Mouse (Mus musculus): ENCODE measurements around the gene Snapc2. TPM values are rescaled to one million over a fixed set of nuclear protein-coding genes. Genes with fewer than 3 reads are reported as not detected.

The Snapc2 gene
- total RNA-seq, 2 experiments from 2014 or later, result 28.8 to 31.4 TPM

- H3K27ac ChIP-seq, result no peak overlapping the region
- DNase-seq (ENCODE audit: extremely low spot score in 1 of 2, low spot score in 2 of 2), result no peak
- H3K4me3 ChIP-seq, result no peak overlapping the region
- intact Hi-C loops (cut with DNase I), result no loop called here
- peak; percentile 52 for TF ChIP-seq CTCF (IDR thresholded peaks at IDR 0.05)
These were observed 39.9 kb downstream of the Snapc2 start for GRCm38 (mm10) chr8:4292738-4293137.

DNA sequence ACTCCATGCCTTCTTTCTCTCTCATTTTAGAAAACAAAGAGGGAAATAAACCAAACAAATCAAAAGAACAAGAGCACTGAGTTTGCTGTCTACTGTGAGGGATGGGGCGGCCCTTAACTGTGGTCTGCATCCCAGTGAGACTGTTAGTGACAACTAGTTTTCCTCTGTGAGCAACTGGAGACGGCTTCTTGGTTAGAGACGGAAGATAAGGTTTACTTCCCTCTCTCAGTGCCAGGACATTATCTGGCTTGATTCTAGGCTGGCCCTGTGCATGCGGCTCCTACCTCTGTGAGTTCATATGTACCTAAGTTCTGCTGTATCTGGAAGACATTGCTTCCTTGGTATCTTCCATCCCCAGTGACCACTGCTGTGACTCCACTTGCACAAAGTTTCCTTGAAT lies 44.9 kb downstream of the Snapc2 start:
- no peak for DNase-seq (ENCODE audit: extremely low spot score in 1 of 2, low spot score in 2 of 2)
- no peak for TF ChIP-seq CTCF (IDR thresholded peaks at IDR 0.05)
- intact Hi-C loops (cut with DNase I), result no loop called here
- H3K27ac ChIP-seq, result no peak overlapping the region
- no peak overlapping the region for H3K4me3 ChIP-seq

GRCm38 (mm10) chr8:4304124-4304547 lies 51.3 kb downstream of the Snapc2 start:
- Histone ChIP-seq H3K4me3 (no peak overlapping the region), H3K27ac (no peak overlapping the region)
- TF ChIP-seq CTCF (IDR thresholded peaks at IDR 0.05), result no peak
- intact Hi-C loops (cut with DNase I), result no loop called here
- DNase-seq (ENCODE audit: extremely low spot score in 1 of 2, low spot score in 2 of 2), result no peak

Other genes with a start within 250 kb of the Snapc2 start
- under 1 TPM; 0.51 to 0.52 TPM for gene Cd209f, start 147.2 kb upstream of the Snapc2 start, total RNA-seq (2021)
- not detected for gene Cd209g, start 119.0 kb upstream of the Snapc2 start, total RNA-seq (2021)
- gene Evi5l, start 86.5 kb upstream of the Snapc2 start, total RNA-seq (2021), result 100 to 1,000 TPM; 107 to 110 TPM
- 10 to 100 TPM; 42.9 to 46.0 TPM for gene Prr36, start 35.6 kb upstream of the Snapc2 start, total RNA-seq (2021)
- gene Lrrc8e, start 26.3 kb upstream of the Snapc2 start, total RNA-seq (2021), result not detected
- gene Map2k7, start 14.3 kb upstream of the Snapc2 start, total RNA-seq (2021), result 10 to 100 TPM; 98.1 to 99.1 TPM
- 1 to 10 TPM in 1 of 2 experiments, not detected in 1; 1.8 TPM for gene Gm49320, start 14.2 kb upstream of the Snapc2 start, total RNA-seq (2021)
- gene Tgfbr3l, start 4.9 kb upstream of the Snapc2 start, total RNA-seq (2021), result 10 to 100 TPM in 1 of 2 experiments, 1 to 10 TPM in 1; 8.2 to 10.5 TPM
- 100 to 1,000 TPM; 581 to 590 TPM for gene Ctxn1, start 6.2 kb downstream of the Snapc2 start, total RNA-seq (2021)
- gene Timm44, start 22.8 kb downstream of the Snapc2 start, total RNA-seq (2021), result 10 to 100 TPM; 66.1 to 72.6 TPM
- 10 to 100 TPM; 21.9 to 22.8 TPM for gene Ccl25, start 72.1 kb downstream of the Snapc2 start, total RNA-seq (2021)
- gene Elavl1, start 72.3 kb downstream of the Snapc2 start, total RNA-seq (2021), result 10 to 100 TPM; 74.1 to 77.4 TPM
- gene Cers4, start 239.9 kb downstream of the Snapc2 start, total RNA-seq (2021), result 10 to 100 TPM; 46.5 to 52.4 TPM